Mouse (Mus musculus) spleen, adult 2 months (tissue): ENCODE data around the gene Slc29a4.

Source experiments
- CTCF ChIP-seq: fragments of 200-500 bp; IDR thresholded peaks from 2 replicates; pipeline ENCODE4 v1.5.1; 2011; ENCODE audit warnings: mild to moderate bottlenecking, inconsistent platforms; ENCODE audit not compliant: insufficient read depth, insufficient read length, insufficient replicate concordance; ENCODE audit errors: extremely low read depth
- POLR2A ChIP-seq: fragments of 200-500 bp; IDR thresholded peaks from 2 replicates; pipeline ENCODE4 v1.6.1; 2011; ENCODE audit warnings: low read depth, low read length, inconsistent platforms

- TF ChIP-seq POLR2A, result no peak
- no peak for TF ChIP-seq CTCF
These were observed 47.6 kb downstream of the Slc29a4 start for GRCm38 (mm10) chr5:142739941-142740340.
